Mouse (Mus musculus): ENCODE results near the gene Diaph3. TPM values are rescaled to one million over a fixed set of nuclear protein-coding genes. Genes with fewer than 3 reads are reported as not detected.
A peak's percentile ranks its signal among the peaks of the same experiment; 100 is the strongest.

Gene Diaph3
- polyA plus RNA-seq, 1 experiment from 2014 or later = 4.1 TPM

DNA sequence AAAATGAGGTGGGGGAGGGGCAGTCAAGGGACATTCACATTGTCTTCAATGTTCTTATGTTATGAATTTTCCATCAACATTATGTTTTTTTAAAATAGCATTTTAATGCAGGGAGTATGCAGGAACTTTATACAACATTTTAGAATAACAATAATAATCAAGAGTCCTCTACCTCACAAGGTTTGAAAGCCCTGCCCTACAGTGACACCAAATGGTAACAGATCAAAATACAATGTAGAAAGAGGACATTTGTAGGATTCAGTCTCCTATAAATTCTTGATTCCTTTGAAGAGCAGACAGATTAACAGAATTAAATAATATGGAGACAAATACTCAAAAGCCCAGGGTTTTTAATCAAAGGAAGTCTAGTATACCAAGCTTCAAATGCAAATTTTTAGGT lies 242.1 kb downstream of the Diaph3 start:
- Histone ChIP-seq H3K9me3 (ENCODE audit: control insufficient read depth, low read length) (no peaks in the 10 kb centered on the region), H3K4me3 (replicated peaks; ENCODE audit: low read length) (no peak overlapping the region), H3K4me1 (replicated peaks; ENCODE audit: control insufficient read depth, insufficient read depth, low read length) (no peaks in the 10 kb centered on the region), H3K27me3 (ENCODE audit: control insufficient read depth, insufficient read depth, low read length) (no peaks in the 10 kb centered on the region), H3K4me2 (replicated peaks) (no peak overlapping the region), H3K9ac (no peak overlapping the region), H3K27ac (no peak overlapping the region), H3K36me3 (replicated peaks; ENCODE audit: control insufficient read depth, insufficient read depth) (no peaks in the 10 kb centered on the region)
- no peak for DNase-seq (ENCODE audit: low spot score)
- no peak for ATAC-seq (ENCODE audit: low FRiP score)

DNA sequence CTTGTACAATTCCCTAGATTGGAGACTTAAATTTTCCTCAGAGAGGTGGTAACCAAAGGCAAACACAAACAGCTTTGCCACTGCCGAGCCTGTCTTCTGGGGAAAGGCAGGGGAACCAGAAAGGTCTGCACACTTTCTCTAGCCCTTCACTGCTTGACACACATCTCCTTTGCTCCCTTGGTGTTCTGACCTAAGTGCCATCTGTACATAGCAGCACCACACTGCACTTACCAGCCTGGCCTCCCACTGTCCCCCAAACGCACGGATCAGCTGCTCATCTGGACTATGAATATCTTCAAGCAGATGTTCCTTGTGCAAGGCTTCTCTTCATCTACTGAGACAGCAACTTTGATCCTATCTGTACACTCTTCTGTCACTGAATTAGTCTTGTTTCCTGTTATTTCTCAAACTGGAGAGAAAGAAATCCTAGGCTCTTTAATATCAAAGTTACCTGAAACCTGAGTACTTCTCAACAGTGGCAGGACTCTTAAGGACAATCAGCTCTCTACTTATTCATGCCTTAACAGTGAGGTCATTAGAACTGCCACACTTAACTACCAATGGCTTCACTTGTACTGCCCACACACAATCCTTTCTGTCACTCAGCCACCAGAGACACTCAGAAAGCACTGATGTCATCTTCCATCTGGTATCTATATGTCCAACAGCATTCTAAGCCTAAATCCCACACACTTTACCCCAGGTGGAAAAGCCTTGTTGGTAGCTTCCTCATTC lies 251.8 kb downstream of the Diaph3 start:
- Histone ChIP-seq H3K4me1 (replicated peaks; ENCODE audit: control insufficient read depth, insufficient read depth, low read length) (no peaks in the 10 kb centered on the region), H3K27me3 (ENCODE audit: control insufficient read depth, insufficient read depth, low read length) (no peaks in the 10 kb centered on the region), H3K9ac (no peak overlapping the region), H3K36me3 (replicated peaks; ENCODE audit: control insufficient read depth, insufficient read depth) (no peaks in the 10 kb centered on the region), H3K4me3 (replicated peaks; ENCODE audit: low read length) (no peak overlapping the region), H3K9me3 (ENCODE audit: control insufficient read depth, low read length) (no peaks in the 10 kb centered on the region), H3K27ac (no peak overlapping the region), H3K4me2 (replicated peaks) (no peak overlapping the region)
- ATAC-seq (ENCODE audit: low FRiP score) = no peak
- WGBS = 85% methylated on average over 3 of the region's 3 CpGs
- no peak for DNase-seq (ENCODE audit: low spot score)

DNA sequence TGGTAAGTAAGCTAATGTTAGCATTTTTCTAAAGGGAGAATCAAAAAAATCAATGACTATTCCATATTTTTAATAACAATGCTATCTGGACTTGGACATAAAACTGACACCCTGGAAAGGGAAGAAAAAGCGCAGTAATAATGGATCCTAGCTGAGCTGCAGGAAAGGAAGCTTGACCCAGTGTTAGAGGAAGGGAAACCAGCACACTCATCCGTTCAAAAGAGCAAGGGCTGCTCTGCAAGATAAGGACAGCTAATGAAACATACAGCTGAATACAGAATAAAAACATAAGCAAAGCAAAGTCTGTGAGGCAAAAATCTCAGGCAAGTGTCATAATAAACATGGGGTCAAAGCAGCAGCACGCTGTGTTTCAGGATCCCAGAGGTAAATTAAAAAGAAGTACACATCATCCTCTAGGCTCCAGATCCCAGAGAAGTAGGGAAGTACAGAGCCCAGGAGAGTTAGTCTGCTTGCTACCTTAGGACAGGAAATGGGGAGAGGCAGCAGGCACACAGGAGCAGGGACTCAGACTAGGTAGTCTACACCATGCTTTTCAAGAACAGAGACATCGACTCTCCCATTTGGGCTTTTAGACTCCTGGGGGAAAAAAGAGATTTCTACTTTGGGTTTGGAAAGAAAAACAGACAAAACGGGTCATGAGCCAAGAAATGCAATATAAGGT lies 255.5 kb downstream of the Diaph3 start:
- Histone ChIP-seq H3K9ac (no peak overlapping the region), H3K4me2 (replicated peaks) (no peak overlapping the region), H3K27ac (no peak overlapping the region), H3K27me3 (ENCODE audit: control insufficient read depth, insufficient read depth, low read length) (no peaks in the 10 kb centered on the region), H3K36me3 (replicated peaks; ENCODE audit: control insufficient read depth, insufficient read depth) (no peaks in the 10 kb centered on the region), H3K4me3 (replicated peaks; ENCODE audit: low read length) (no peak overlapping the region), H3K9me3 (ENCODE audit: control insufficient read depth, low read length) (no peaks in the 10 kb centered on the region), H3K4me1 (replicated peaks; ENCODE audit: control insufficient read depth, insufficient read depth, low read length) (no peaks in the 10 kb centered on the region)
- no peak for ATAC-seq (ENCODE audit: low FRiP score)
- 81% methylated on average over 5 of the region's 5 CpGs for WGBS
- DNase-seq (ENCODE audit: low spot score) = no peak

DNA sequence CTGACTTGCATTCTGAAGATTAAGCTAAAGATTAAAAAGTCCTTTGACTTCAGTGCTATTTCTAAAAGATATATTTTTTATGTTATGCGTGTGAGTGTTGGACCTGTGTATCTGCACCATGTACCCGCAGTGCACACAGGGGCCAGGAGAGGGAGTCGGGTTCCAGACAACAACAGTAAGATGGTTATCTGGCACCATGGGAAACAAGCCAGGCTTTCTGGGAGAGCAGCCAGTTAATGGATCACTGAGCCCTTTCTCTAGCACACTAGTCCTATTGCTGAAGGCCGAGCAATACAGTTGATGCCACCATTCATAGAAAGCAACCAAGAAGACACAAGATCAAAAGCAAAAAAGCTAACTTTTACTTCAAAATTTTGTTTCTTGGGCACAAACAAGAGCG lies 271.5 kb downstream of the Diaph3 start:
- peak; percentile 70 for DNase-seq (ENCODE audit: low spot score)
- H3K9me3 ChIP-seq (ENCODE audit: control insufficient read depth, low read length) = no peaks in the 10 kb centered on the region
- WGBS = 71% methylated on average over 5 of the region's 5 CpGs

DNA sequence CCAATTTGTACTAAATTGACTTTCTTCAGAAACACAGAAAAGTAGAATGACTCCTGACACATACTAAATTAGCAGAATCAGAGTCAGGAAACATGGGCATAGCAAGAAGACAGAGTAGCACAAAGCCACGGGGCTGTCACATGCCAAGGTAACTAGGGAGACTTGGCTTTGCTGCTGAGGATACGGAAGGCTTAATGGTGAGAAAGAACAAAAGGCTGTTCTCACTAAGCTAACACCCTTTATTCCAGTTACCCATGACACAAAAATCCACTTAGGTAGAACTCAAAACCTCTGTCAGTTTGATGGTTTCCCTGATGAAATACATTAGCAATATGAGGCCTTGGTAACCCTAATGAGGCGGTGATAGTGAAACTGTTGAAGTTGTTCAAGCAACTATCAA lies 273.9 kb downstream of the Diaph3 start:
- H3K9ac ChIP-seq = no peak overlapping the region
- 35% methylated on average over 3 of the region's 3 CpGs for WGBS
- ATAC-seq (ENCODE audit: low FRiP score) (peak; percentile 86; the same call in 1 of the 2 replicates), DNase-seq (ENCODE audit: low spot score) (peak; percentile 62)
- peaks cover 5% of the 10 kb centered on the region; the same call in 1 of the 2 replicates for H3K4me1 ChIP-seq (replicated peaks; ENCODE audit: control insufficient read depth, insufficient read depth, low read length)
- H3K27ac ChIP-seq = no peak overlapping the region
- no peaks in the 10 kb centered on the region for H3K36me3 ChIP-seq (replicated peaks; ENCODE audit: control insufficient read depth, insufficient read depth)
- no peaks in the 10 kb centered on the region for H3K27me3 ChIP-seq (ENCODE audit: control insufficient read depth, insufficient read depth, low read length)
- no peak overlapping the region for H3K4me2 ChIP-seq (replicated peaks)
- no peak overlapping the region for H3K4me3 ChIP-seq (replicated peaks; ENCODE audit: low read length)
- no peaks in the 10 kb centered on the region for H3K9me3 ChIP-seq (ENCODE audit: control insufficient read depth, low read length)

More for the DNA sequence above, 271.5 kb downstream of the Diaph3 start:
- Histone ChIP-seq H3K4me2 (replicated peaks) (no peak overlapping the region), H3K36me3 (replicated peaks; ENCODE audit: control insufficient read depth, insufficient read depth) (no peaks in the 10 kb centered on the region), H3K27ac (no peak overlapping the region), H3K4me3 (replicated peaks; ENCODE audit: low read length) (no peak overlapping the region), H3K27me3 (ENCODE audit: control insufficient read depth, insufficient read depth, low read length) (no peaks in the 10 kb centered on the region), H3K4me1 (replicated peaks; ENCODE audit: control insufficient read depth, insufficient read depth, low read length) (peaks cover 5% of the 10 kb centered on the region; the same call in 1 of the 2 replicates), H3K9ac (no peak overlapping the region)
- peak; percentile 80; the same call in 1 of the 2 replicates for ATAC-seq (ENCODE audit: low FRiP score)

DNA sequence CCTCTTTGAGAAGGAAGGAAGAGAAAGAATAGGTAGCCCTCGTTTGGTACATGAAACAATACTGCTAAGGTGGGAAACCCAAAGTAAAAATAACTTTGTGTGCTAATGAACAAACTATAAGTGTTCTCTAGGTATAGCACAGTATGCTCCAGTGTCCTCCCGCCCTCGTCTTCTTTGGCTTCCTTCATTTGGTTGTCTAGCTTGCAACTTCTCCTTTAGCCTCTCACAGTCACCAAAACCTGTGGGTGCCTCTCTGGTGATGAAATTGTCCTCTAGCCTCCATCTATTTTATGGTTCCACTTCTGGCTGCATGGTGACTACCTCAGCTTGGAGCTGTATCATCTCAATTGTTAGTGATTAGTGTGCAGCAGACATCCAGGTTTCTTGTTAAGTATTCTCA lies 277.0 kb downstream of the Diaph3 start:
- WGBS = 96% methylated on average over 3 of the region's 3 CpGs
- Histone ChIP-seq H3K4me2 (replicated peaks) (no peak overlapping the region), H3K4me3 (replicated peaks; ENCODE audit: low read length) (no peak overlapping the region), H3K4me1 (replicated peaks; ENCODE audit: control insufficient read depth, insufficient read depth, low read length) (peaks cover 5% of the 10 kb centered on the region; the same call in 1 of the 2 replicates), H3K27me3 (ENCODE audit: control insufficient read depth, insufficient read depth, low read length) (no peaks in the 10 kb centered on the region), H3K9ac (no peak overlapping the region), H3K27ac (no peak overlapping the region), H3K9me3 (ENCODE audit: control insufficient read depth, low read length) (no peaks in the 10 kb centered on the region), H3K36me3 (replicated peaks; ENCODE audit: control insufficient read depth, insufficient read depth) (no peaks in the 10 kb centered on the region)
- ATAC-seq (ENCODE audit: low FRiP score) = no peak
- DNase-seq (ENCODE audit: low spot score) = no peak

DNA sequence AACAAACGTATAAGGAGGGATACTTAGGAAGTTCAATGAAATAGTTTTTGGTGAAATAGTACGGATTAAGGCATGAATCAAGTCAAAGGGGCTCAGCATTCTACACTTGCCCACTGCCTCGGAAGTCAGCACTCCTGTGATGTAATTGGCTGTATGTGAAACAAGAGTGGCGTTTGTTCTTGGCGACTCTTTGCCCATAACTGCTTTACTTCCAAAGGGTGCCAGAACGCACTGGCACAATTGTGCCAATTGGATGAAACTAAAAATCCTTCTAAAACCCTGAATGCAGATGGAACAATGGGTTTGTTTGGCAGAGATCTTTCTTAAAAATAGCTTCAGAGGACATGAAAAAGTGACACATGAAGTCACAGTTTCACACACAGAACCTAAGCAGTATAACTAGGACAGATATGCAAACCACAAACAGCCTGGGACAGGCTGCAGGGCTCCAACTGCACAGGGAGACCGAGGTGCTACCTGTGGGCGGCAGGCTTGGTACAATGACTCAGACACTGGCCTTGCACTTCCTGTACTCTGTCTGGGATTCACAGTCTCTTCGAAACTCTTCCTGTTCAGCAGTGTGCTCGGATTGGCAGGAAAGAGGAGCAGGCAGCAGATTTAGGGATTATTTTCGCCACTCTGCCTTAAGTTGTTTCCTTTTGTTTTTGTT lies 279.6 kb downstream of the Diaph3 start:
- Histone ChIP-seq H3K4me1 (replicated peaks; ENCODE audit: control insufficient read depth, insufficient read depth, low read length) (peaks cover 2% of the 10 kb centered on the region; the same call in 1 of the 2 replicates), H3K4me2 (replicated peaks) (no peak overlapping the region), H3K9me3 (ENCODE audit: control insufficient read depth, low read length) (no peaks in the 10 kb centered on the region), H3K27me3 (ENCODE audit: control insufficient read depth, insufficient read depth, low read length) (no peaks in the 10 kb centered on the region), H3K36me3 (replicated peaks; ENCODE audit: control insufficient read depth, insufficient read depth) (no peaks in the 10 kb centered on the region), H3K27ac (no peak overlapping the region), H3K4me3 (replicated peaks; ENCODE audit: low read length) (no peak overlapping the region), H3K9ac (no peak overlapping the region)
- ATAC-seq (ENCODE audit: low FRiP score) = no peak
- WGBS = 85% methylated on average over 11 of the region's 11 CpGs
- DNase-seq (ENCODE audit: low spot score) = no peak

DNA sequence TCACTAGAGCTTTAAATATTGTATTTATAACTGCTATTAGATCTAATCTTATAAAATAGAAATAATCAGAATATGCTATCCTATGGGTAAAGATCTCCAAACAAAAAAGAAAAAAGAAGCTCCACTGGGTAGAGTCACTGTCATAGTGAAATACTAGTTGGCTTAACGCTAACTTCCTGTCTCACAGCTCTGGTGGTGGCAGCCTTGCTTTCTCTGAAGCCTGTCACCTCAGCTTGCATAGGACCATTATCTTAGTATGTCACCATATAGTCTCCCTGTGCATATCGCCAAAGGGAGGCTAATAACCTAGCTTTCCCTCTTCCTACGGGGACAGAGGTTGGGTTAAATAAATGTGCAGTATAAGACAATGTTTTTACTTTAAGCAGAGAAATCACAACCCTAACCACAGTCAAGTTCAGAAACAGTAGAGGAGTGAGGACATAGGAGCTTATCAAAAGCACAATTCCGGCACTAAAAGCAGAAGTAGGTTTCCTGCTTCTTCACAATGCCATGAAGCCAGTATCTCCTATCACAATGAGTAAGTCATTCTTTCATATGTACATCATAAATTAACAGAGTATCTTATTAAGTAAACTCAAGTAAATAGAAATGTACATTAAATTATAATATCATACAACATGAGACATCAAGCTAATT lies 293.8 kb downstream of the Diaph3 start:
- ATAC-seq (ENCODE audit: low FRiP score) = no peak
- no peak for DNase-seq (ENCODE audit: low spot score)
- H3K4me3 ChIP-seq (replicated peaks; ENCODE audit: low read length) = no peak overlapping the region
- no peaks in the 10 kb centered on the region for H3K4me1 ChIP-seq (replicated peaks; ENCODE audit: control insufficient read depth, insufficient read depth, low read length)
- H3K36me3 ChIP-seq (replicated peaks; ENCODE audit: control insufficient read depth, insufficient read depth) = no peaks in the 10 kb centered on the region
- H3K9ac ChIP-seq = no peak overlapping the region
- H3K27me3 ChIP-seq (ENCODE audit: control insufficient read depth, insufficient read depth, low read length) = no peaks in the 10 kb centered on the region
- H3K27ac ChIP-seq = no peak overlapping the region
- no peaks in the 10 kb centered on the region for H3K9me3 ChIP-seq (ENCODE audit: control insufficient read depth, low read length)
- no peak overlapping the region for H3K4me2 ChIP-seq (replicated peaks)
- 93% methylated on average over 4 of the region's 4 CpGs for WGBS

DNA sequence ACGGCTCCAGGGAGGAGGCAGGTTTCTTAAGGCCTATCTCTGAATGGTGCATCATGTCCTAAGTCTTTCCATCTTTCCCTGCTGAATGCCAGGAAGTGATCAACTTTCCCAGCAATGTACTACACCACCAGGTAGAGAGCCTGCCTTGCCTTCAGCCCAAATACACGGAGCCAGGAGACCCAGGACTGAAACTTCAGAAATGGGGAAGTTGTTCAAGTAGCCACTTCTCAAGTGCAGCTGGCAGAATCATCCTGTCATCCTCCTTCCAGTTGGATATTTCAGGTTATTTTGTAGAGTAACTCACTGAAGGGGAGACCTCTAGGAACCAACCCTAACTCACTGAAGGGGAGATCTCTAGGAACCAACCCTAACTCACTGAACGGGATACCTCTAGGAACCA lies 297.0 kb downstream of the Diaph3 start:
- no peaks in the 10 kb centered on the region for H3K9me3 ChIP-seq (ENCODE audit: control insufficient read depth, low read length)
- no peak for DNase-seq (ENCODE audit: low spot score)
- no peaks in the 10 kb centered on the region for H3K27me3 ChIP-seq (ENCODE audit: control insufficient read depth, insufficient read depth, low read length)
- no peak overlapping the region for H3K9ac ChIP-seq
- no peaks in the 10 kb centered on the region for H3K4me1 ChIP-seq (replicated peaks; ENCODE audit: control insufficient read depth, insufficient read depth, low read length)
- H3K4me2 ChIP-seq (replicated peaks) = no peak overlapping the region
- no peak overlapping the region for H3K27ac ChIP-seq
- 95% methylated on average over 3 of the region's 3 CpGs for WGBS
- no peaks in the 10 kb centered on the region for H3K36me3 ChIP-seq (replicated peaks; ENCODE audit: control insufficient read depth, insufficient read depth)
- no peak overlapping the region for H3K4me3 ChIP-seq (replicated peaks; ENCODE audit: low read length)
- no peak for ATAC-seq (ENCODE audit: low FRiP score)
